Mouse (Mus musculus) embryo, embryonic 10 days (tissue): ENCODE measurements around the gene Pgls.

Experiments
- DNase-seq: peaks from one replicate; pipeline ENCODE4 v3.0.0-alpha.2; 2015; ENCODE audit warnings: low spot score

Pgls gene

GRCm38 (mm10) chr8:71638321-71638720 is 46.3 kb downstream of the Pgls start:
- no peak for DNase-seq

DNA sequence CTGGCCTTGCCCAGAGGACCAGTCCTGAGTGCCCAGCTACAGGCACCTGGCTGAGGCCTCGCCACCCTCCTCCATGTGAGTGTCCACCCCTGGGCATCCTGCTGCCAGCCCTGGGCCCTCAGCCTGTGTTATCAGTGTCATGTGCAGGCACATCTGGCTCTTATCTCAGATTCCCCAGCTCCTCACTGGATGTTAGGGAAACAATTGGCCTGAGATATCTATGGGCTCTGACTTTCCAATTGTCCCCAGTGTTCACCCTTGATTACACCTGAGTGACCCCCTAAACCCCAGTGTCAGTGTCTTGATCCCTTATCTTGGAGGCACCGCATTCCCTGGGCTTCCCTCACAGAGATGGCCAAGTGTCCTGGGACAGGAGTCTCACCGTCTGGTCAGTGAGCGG is 47.3 kb downstream of the Pgls start:
- DNase-seq, result no peak

- DNase-seq, result no peak
Measured at GRCm38 (mm10) chr8:71645510-71645909, 53.5 kb downstream of the Pgls start.
